Mouse (Mus musculus) gastrocnemius, postnatal 14 days (tissue): Measurements from ENCODE around the gene Tmcc1. TPM values are rescaled to one million over a fixed set of nuclear protein-coding genes. Genes with fewer than 3 reads are reported as not detected.

Source experiments
- DNase-seq: peaks from one replicate; pipeline ENCODE4 v3.0.0; 2021; ENCODE audit warnings: mixed read lengths
- intact Hi-C: fragments of 180-260 bp; cut with DNase I; formaldehyde crosslinking; loops from one replicate; pipeline ENCODE4 v1.15.1; 2025; ENCODE audit warnings: low total_unique reads
- total RNA-seq, 2 experiments: library from RNA; stranded (reverse); gene quantifications; 2 replicates each; pipeline ENCODE4 v1.2.3; 2021

The Tmcc1 gene
- total RNA-seq, 2 experiments from 2014 or later, result 26.8 to 37.0 TPM

- DNase-seq, result no peak
- intact Hi-C loops, result no loop called here
These were observed 192.4 kb downstream of the Tmcc1 start for GRCm38 (mm10) chr6:116000851-116001250.

DNA sequence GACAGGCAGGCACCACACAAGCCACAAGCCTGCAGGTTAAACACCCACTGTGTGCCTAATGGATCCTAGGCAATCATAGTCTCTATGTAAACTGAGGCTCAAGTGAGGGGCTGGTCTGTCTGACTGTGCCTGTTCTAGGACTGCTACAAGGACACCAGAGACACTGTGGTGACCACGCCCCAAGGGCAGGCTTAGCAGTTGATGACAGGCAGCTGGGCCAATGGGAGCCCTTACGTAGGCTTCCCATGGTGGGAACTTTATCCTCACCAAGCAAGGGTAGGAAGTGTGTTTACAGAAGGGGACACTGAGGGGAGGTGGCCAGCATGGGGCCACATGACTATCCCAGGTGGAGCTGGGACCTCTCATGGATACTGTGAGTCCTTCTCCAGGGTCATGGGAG lies 194.1 kb downstream of the Tmcc1 start:
- no peak for DNase-seq

GRCm38 (mm10) chr6:115998758-115999157 lies 194.5 kb downstream of the Tmcc1 start:
- intact Hi-C loops, result no loop called here
- no peak for DNase-seq

More for the DNA sequence above, 194.1 kb downstream of the Tmcc1 start:
- intact Hi-C loops, result no loop called here

GRCm38 (mm10) chr6:115997726-115998311 lies 195.5 kb downstream of the Tmcc1 start:
- DNase-seq, result no peak
- intact Hi-C loops, result no loop called here

DNA sequence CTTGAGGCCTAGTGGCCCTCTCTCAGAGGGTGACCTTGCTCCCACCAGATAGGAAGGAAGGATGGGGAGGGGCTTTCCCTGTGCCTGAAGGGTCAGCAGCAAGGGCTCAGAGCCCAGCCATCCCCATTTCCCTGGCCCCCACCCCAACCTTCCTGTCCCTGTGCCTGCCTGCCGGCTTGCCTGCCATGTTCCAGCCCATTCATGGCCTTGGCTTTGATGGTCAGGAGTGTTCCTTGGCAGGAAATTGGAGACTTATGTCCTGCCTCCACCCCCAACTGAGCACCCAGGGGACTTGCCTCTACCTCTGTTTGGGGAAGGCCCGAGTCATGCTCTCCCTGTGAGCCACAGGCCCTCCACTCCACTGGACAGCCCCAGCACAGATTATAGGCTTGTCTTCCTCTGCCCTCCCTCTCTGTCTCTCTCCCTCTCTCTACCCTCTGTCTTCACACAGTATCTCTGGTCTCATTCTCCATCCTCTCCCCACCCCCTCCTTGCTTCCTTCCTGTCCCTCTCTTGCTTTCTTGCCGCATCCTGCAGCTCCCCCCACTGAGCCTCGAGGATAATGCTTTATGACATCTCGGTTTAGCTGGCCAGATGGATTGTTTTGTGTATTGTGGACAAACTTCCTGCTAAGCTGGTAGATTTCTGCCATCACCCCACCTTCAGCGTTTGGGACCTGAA lies 197.0 kb downstream of the Tmcc1 start:
- intact Hi-C loops, result no loop called here
- peak; percentile 60 for DNase-seq

- no peak for DNase-seq
- intact Hi-C loops, result no loop called here
These were observed 197.8 kb downstream of the Tmcc1 start for GRCm38 (mm10) chr6:115995531-115995941.

GRCm38 (mm10) chr6:115994877-115995520 lies 198.3 kb downstream of the Tmcc1 start, which contains the start of gene Plxnd1:
Gene Plxnd1, minus strand, starts transcription at chr6:115995005.
- intact Hi-C loops, result no loop called here
- peak; percentile 93 for DNase-seq

GRCm38 (mm10) chr6:115994146-115994876 lies 199.0 kb downstream of the Tmcc1 start:
- DNase-seq, result peak; percentile 57
- intact Hi-C loops, result no loop called here

GRCm38 (mm10) chr6:115993463-115994145 lies 199.7 kb downstream of the Tmcc1 start:
- intact Hi-C loops, result no loop called here
- peak; percentile 43 for DNase-seq

- DNase-seq, result no peak
- intact Hi-C loops, result no loop called here
These were observed 200.3 kb downstream of the Tmcc1 start for GRCm38 (mm10) chr6:115992981-115993380.

DNA sequence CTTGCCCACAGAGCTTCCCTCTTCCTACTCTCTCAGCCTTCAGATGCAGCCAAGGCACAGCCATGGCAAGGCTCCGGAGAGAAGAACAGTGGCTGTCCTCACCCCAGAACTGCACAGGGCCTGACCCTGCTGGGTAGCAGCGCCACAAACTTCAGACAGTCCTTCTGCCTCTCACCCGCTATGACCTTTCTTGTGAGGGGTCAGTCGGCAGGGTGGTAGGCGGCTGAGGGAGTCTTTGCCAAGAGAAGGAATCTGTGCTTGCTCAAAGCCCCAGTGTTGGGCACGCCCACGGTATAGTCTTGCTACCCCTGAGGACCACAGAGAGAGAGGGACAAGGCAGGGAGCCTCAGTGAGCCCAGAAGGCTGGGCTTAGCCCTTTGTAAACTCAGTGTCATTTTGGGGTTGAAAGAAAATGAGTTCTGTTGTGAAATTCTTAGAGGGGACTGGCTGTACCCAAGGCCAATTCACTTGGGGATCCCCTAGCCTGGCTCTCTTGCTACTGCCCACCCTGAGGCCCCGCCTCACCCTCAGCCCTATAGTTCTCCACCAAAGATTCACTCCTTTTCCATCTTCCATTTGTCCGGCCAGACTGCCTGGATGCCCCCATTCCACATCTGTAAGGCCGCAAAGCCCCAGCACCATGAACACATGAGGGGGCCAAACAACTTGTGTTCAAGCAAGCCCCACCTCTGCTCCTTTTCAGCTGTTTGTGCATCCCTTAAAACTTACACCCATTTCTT lies 201.2 kb downstream of the Tmcc1 start:
- intact Hi-C loops, result no loop called here
- DNase-seq, result no peak

- intact Hi-C loops, result no loop called here
These were observed 202.0 kb downstream of the Tmcc1 start for GRCm38 (mm10) chr6:115991108-115991880.

GRCm38 (mm10) chr6:115990479-115990878 lies 202.8 kb downstream of the Tmcc1 start:
- intact Hi-C loops, result no loop called here
- DNase-seq, result no peak

More at GRCm38 (mm10) chr6:115991108-115991880, 202.0 kb downstream of the Tmcc1 start:
- peak; percentile 52 for DNase-seq

DNA sequence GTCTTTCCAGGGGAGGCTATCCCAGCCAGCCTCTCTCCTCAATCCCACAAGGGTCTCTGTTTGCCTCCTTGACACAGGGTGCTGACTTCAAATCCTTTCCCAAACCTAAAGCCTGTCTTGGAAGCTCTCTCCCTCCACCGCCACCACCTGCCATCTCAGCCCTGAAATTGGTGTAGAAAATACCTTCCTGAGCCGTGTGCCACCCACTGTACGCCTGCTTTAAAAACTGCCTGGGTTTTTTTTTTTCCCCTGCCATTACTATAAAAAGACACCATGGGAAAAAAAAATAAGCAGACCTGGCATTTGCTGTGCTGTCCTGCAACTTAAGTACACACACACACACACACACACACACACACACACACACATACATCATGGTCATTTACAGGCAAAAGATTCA lies 203.2 kb downstream of the Tmcc1 start:
- intact Hi-C loops, result no loop called here
- DNase-seq, result no peak

- intact Hi-C loops, result no loop called here
These were observed 203.7 kb downstream of the Tmcc1 start for GRCm38 (mm10) chr6:115989607-115990006.

DNA sequence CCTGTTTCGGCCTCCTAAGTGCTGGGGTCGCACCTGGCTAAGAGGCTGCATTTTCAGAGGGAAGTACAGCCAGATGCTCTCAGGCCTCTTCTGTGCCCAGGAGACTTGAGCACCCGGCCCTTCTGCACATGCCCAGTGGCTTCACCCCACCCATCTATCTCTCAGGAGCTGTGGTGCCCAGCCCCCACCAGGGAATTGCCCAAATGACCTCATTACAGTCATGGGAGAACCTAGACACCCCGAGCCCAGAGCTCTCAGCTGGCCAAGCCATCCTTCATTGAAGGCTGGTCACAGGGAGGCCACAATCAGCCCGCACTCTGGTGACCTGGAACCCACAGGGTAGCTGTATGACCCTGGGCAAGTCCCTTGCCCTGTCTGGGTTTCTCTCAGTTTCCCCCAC lies 204.3 kb downstream of the Tmcc1 start:
- intact Hi-C loops, result no loop called here
- no peak for DNase-seq

More at GRCm38 (mm10) chr6:115989607-115990006, 203.7 kb downstream of the Tmcc1 start:
- DNase-seq, result no peak

- DNase-seq, result no peak
- intact Hi-C loops, result no loop called here
These were observed 206.1 kb downstream of the Tmcc1 start for GRCm38 (mm10) chr6:115987096-115987747.
